In the genomic region with DNA sequence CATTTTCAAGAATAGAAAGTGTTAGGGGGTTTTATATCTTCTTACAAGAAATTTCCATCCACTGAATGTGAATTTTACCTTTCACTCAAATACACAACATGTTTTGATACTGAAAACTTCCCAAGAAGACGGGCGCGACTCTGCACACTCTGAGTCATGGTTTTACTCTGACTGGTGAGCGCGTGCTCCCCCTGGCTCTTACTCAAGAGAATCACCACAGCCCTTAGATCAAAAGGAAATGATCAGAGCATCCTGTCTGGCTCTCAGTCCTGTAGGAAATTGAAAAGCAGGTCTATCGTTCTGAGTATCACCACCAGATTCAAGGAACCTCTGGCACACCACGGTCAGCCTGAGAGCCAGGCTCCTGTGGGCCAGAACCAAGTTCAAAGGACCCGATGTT, we compare ENCODE assay signal across 8 mouse cellular contexts. TPM values are rescaled to one million over a fixed set of nuclear protein-coding genes. Genes with fewer than 3 reads are reported as not detected.
A peak's percentile ranks its signal among the peaks of the same experiment; 100 is the strongest.
DNase-seq lines count a peak whose midpoint lies in the region; ATAC-seq and TF ChIP-seq lines count a peak whose summit lies in the region.

No protein-coding gene starts in this region.

- no peak for ATAC-seq in liver, embryonic 11.5 days (replicated peaks; ENCODE audit: low FRiP score)
- peak; percentile 99 for ATAC-seq in inflammation-experienced regulatory T-cells, adult 6 months
- ATAC-seq in neutrophil, adult 5-6 weeks (ENCODE audit: extremely low read depth, insufficient number of reproducible peaks, low FRiP score, poor library complexity, severe bottlenecking): peak; percentile 77; the same call in 1 of the 2 replicates
- ATAC-seq in cerebellum, adult (ENCODE audit: insufficient number of reproducible peaks, low FRiP score, low TSS enrichment): no peak

- H3K4me1 ChIP-seq in liver, adult 2 months (ENCODE audit: control insufficient read depth, insufficient read depth, low read length): no peaks in the 10 kb centered on the region
- no peaks in the 10 kb centered on the region for H3K4me1 ChIP-seq in liver, embryonic 11.5 days (replicated peaks; ENCODE audit: control insufficient read depth, insufficient read depth, low read length)
- no peaks in the 10 kb centered on the region for H3K4me1 ChIP-seq in bone marrow, adult 2 months (ENCODE audit: control insufficient read depth, insufficient read depth, low read length)

- no peak overlapping the region for H3K4me3 ChIP-seq in liver, adult 2 months (ENCODE audit: insufficient read depth, low read depth, low read length)
- H3K4me3 ChIP-seq in liver, embryonic 11.5 days (ENCODE audit: low read depth, low read length): no peak overlapping the region
- no peak overlapping the region for H3K4me3 ChIP-seq in bone marrow, adult 2 months (replicated peaks; ENCODE audit: control insufficient read depth, low read depth, low read length)

- peak; percentile 31; the same call in 1 of the 2 replicates for TF ChIP-seq CTCF in liver, adult 2 months (IDR thresholded peaks at IDR 0.05; ENCODE audit: low read depth, low read length)
- TF ChIP-seq CTCF in bone marrow, adult 2 months (IDR thresholded peaks at IDR 0.05; ENCODE audit: control insufficient read depth, insufficient read depth, low read length): peak; percentile 64

- no peak overlapping the region for H3K27ac ChIP-seq in liver, adult 2 months (replicated peaks; ENCODE audit: insufficient read depth, low read depth, low read length)
- H3K27ac ChIP-seq in liver, embryonic 11.5 days (ENCODE audit: low read depth, low read length): no peak overlapping the region
- no peak overlapping the region for H3K27ac ChIP-seq in bone marrow, adult 2 months (ENCODE audit: control insufficient read depth, insufficient read depth, low read depth, low read length, poor library complexity)

- peak; percentile 26 for DNase-seq in cerebellum, postnatal 10 days
- no peak for DNase-seq in cerebellum, adult 8-10 months
- DNase-seq in liver, adult 2 months (ENCODE audit: extremely low read depth, low read depth, low spot score): no peak
- DNase-seq in liver, embryonic 11.5 days (ENCODE audit: low spot score): no peak

- TF ChIP-seq POLR2A in liver, adult 2 months (IDR thresholded peaks at IDR 0.05; ENCODE audit: extremely low read depth, insufficient read depth, low read length): no peak
- TF ChIP-seq POLR2A in bone marrow, adult 2 months (IDR thresholded peaks at IDR 0.05; ENCODE audit: borderline replicate concordance, control insufficient read depth, low read depth, low read length): no peak

- H3K79me2 ChIP-seq in liver, adult 2 months (ENCODE audit: control insufficient read depth, insufficient read depth, low read length): no peaks in the 10 kb centered on the region; the same call in 1 of the 2 replicates

- WGBS in liver, adult 2 months: 67% methylated on average over 8 of the region's 8 CpGs
- 52% methylated on average over 8 of the region's 8 CpGs for WGBS in liver, embryonic 11.5 days
- WGBS in bone marrow, adult 2 months: 14% methylated on average over 8 of the region's 8 CpGs

- H3K36me3 ChIP-seq in liver, adult 2 months (ENCODE audit: control insufficient read depth, insufficient read depth, low read length): no peaks in the 10 kb centered on the region
- no peaks in the 10 kb centered on the region for H3K36me3 ChIP-seq in liver, embryonic 11.5 days (ENCODE audit: control insufficient read depth, insufficient read depth, low read length)

- no peaks in the 10 kb centered on the region for H3K9me3 ChIP-seq in liver, embryonic 11.5 days (ENCODE audit: control insufficient read depth, low read length)

- no peak overlapping the region for H3K4me2 ChIP-seq in liver, embryonic 11.5 days

- no peaks in the 10 kb centered on the region for H3K27me3 ChIP-seq in liver, adult 2 months (ENCODE audit: control insufficient read depth, insufficient read depth, low read length)
- no peaks in the 10 kb centered on the region for H3K27me3 ChIP-seq in liver, embryonic 11.5 days (replicated peaks; ENCODE audit: control insufficient read depth, insufficient read depth, low read length)

- no peak overlapping the region for H3K9ac ChIP-seq in liver, adult 2 months (ENCODE audit: low read depth, low read length)
- no peak overlapping the region for H3K9ac ChIP-seq in liver, embryonic 11.5 days (ENCODE audit: low read depth, low read length)

RNA-seq across cellular contexts. Expression of gene Rsph3a, which starts 5.8 kb away (rescaled TPM):
- total RNA-seq in liver, adult 2 months (2014; rRNA removed): 16.8 and 19.5 TPM in 2 replicates
- polyA plus RNA-seq in liver, adult 2 months (2012; rRNA removed): 46.8 and 48.1 TPM in 2 replicates
- polyA plus RNA-seq in liver, embryonic 11.5 days (2014; fragmentation: Nextera tagmentation; extraction: Ambion mirVana): 31.7 and 34.5 TPM in 2 replicates
- 8.0 and 23.6 TPM in 2 replicates for polyA plus RNA-seq in bone marrow, adult 2 months (2011; ENCODE audit: insufficient read depth, insufficient read length, low replicate concordance, missing spikeins)
- polyA plus RNA-seq in inflammation-experienced regulatory T-cells, adult 6 months (2017; shearing (Covaris generic)): 10 to 100 TPM; 17.7 to 30.0 (median 23.4) TPM
- 22.2 and 28.2 TPM in 2 replicates for total RNA-seq in neutrophil, adult 5-6 weeks (2017)

RNA-seq across cellular contexts. Expression of gene Tagap, which starts 13.8 kb away (rescaled TPM):
- 0.28 and 0.67 TPM in 2 replicates for total RNA-seq in liver, adult 2 months (2014; rRNA removed)
- 0.26 and 0.51 TPM in 2 replicates for polyA plus RNA-seq in liver, adult 2 months (2012; rRNA removed)
- polyA plus RNA-seq in liver, embryonic 11.5 days (2014; fragmentation: Nextera tagmentation; extraction: Ambion mirVana): 0.48 and 0.53 TPM in 2 replicates
- polyA plus RNA-seq in bone marrow, adult 2 months (2011; ENCODE audit: insufficient read depth, insufficient read length, low replicate concordance, missing spikeins): 3.6 and 8.7 TPM in 2 replicates
- polyA plus RNA-seq in inflammation-experienced regulatory T-cells, adult 6 months (2017; shearing (Covaris generic)): 100 to 1,000 TPM in 1 of 3 experiments, 10 to 100 TPM in 2; 81.6 to 107 (median 90.7) TPM
- 83.2 and 88.4 TPM in 2 replicates for total RNA-seq in neutrophil, adult 5-6 weeks (2017)

Comparison
In these comparisons a context has a peak if more than half of its experiments do, and no peak if none do; other contexts are left out.
1. DNase-seq: peak in cerebellum, postnatal 10 days (2 of 2); none in cerebellum, adult 8-10 months (single experiment), liver, adult 2 months (single experiment) and liver, embryonic 11.5 days (single experiment).
2. ATAC-seq: peak in inflammation-experienced regulatory T-cells, adult 6 months (single experiment) and neutrophil, adult 5-6 weeks (single experiment); none in liver, embryonic 11.5 days (single experiment) and cerebellum, adult (single experiment).